Mouse (Mus musculus) gastrocnemius, postnatal 25 days (tissue): Measurements from ENCODE around the gene Lpp. TPM values are rescaled to one million over a fixed set of nuclear protein-coding genes. Genes with fewer than 3 reads are reported as not detected.

Experiments used
- DNase-seq: peaks from one replicate; pipeline ENCODE4 v3.0.0; 2022
- total RNA-seq, 2 experiments: library from RNA; stranded (reverse); gene quantifications; 1 replicate in 1 of 2; 2 replicates in 1 of 2; pipeline ENCODE4 v1.2.3; 2021

Lpp gene
- total RNA-seq, 2 experiments from 2014 or later: 21.7 to 23.8 TPM

DNA sequence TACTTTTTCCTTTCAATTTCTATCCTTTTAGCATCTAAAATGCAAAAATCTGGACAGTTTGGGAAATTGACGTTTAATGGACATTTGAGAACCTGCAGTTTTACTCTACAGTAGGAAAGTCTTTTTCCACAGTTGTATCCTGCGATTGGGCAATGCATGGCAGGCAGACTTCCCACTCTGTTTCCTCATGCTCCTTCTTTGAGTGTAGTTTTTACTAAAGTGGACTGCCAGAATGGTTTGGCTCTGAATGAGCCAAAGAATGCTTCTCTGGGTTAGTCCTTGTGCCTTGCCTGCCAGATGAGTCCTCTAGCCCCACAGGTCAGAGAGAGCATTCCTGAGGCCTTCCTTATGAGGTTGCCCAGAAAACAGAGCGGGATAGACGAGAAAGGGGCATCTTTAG, 166.5 kb downstream of the Lpp start:
- DNase-seq: peak; percentile 54

DNA sequence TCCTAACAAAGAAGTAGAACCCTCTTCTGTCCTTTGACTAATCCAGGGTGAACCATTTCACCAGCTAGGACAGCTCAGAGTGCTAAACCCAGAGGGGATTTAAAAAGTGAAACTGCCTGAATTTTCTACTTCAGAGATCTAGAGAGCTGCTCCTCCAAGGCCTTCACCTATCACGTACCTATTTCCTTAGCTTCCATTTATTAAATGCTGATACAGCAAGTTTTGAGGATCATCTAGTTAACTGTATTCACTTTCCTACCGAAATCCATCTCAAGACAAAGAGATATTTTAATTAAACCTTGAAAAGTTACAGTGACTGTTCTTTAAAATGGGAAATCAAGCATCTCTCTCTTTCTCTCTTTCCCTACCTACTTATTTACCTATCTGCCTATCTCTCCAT, 167.7 kb downstream of the Lpp start:
- DNase-seq: no peak

DNA sequence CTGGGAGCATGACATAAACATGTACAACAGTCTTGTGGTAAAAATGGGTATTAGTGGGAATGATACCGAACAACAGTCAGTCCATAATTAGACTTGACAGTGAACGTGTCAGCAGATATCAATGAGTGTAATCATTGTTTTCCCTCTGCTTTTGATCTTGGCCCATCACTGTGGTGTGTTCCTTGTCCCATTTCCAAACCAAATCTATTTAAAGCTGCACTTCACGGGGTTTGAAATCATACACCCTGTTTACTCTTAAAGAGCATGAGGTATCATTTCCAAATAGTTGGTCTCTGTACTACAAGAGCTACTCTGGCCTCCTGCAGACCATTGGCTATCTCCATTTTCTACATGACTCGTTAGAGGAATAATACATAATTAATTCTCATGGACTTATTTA, 168.3 kb downstream of the Lpp start:
- no peak for DNase-seq

DNA sequence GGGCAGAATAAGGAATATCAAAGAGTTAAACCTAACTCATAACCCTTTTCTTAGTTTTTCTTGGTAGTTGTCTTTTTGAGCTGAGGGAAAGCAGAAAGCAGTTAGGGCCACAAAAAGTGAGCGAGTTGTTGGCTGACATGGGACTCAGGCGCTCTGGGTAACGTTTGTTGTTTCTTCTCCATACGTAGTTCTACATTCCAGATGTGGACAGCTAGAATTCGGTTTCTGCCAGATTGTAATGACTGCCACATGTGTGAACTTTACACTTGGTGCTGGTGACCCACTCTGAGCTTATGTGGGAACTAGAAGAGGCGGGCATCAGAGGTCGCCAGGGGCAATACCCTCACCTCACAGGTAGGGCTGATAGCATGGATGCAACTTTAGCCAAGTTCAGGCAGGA, 172.0 kb downstream of the Lpp start:
- no peak for DNase-seq

DNA sequence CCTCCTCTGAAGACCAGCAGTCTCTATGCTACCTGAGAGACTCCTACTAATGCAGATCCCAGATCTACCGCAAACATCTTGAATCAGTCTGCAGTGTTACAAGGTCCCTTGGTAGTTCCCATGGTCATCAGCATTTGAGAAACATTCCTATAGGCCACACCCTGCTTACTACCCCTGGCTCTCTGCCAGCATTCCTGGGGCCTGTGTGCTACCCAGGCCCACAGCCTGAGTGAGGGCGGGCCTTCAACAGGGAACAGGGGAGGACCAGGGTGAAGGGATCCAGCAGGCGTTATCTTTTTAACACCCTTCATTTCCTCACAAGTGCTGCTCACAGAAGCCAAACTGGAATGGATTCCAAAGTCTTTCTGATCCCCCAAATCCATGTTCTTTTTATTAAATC, 173.0 kb downstream of the Lpp start:
- DNase-seq: no peak

DNA sequence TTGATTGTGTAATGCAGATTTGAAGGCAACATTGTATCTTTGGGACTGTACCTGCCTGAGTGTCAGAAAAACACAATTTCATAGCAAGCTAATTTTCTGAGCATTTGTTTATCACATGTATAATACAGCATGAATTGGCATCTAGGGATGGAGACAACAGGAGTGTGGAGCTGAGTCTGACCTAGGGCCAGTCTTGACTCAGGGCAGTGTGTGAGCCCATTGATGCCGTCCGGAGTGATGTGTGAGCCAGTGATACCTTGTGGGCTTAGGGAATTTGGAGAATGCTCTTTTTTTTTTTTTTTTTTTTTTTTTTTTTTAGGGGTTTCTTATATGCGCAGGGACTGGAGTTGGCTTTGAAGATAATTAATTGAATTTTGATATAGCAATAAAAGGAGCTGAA, 174.3 kb downstream of the Lpp start:
- no peak for DNase-seq

DNA sequence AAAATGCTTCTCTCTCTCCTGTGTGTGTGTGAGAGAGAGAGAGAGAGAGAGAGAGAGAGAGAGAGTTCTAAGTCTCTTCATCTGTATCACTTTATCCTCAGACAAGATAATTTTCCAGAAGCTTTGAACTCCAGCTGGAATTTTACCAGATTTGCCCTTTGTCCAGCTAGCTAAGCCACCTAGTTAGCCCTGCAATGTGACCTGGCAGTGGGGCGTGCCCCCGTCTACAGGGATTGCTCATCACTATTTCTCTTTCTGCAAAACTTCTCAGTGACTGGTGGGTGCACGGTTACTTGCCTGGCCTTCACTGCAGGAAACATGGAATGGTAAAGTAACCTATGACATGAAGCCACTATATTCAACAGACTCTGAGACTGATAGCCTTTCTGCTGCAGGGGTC, 174.8 kb downstream of the Lpp start:
- DNase-seq: no peak

DNA sequence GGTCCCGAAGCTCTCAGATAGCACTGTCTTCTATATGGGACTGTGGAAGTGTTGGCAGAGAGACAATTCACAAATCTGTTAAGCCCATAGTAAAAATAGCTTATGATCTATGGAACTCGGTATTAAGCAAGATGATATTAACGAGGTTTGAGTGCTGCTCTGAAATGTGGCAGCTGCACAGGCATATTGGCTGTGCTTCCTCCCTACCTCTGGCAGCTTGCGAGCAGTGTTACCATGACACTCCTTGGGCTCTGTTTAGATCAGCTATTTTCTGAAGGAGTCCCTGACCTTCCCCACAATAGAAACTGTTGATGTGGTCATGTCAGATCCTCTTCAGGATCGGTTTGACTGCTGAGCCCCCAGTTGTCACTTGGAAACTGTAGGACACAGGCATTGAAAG, 176.4 kb downstream of the Lpp start:
- DNase-seq: peak; percentile 66

DNA sequence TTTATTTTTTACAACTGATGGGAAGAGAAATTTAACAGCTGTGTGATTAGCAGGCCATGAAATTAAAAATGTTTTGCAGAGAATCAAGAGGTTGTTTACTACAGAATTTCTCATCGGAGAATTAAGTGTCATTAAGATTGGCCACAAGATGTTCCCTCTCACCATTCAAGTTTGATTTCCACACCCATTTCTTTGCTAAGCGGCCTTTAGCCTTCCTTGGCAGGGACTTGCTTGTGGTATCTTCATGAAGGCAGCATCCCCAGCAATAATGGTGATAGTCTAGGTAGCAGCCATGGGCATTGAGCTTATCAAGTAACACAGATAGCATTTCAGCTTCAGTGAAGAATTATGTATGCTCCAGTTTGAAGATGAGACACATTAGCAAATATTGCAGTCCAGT, 183.7 kb downstream of the Lpp start:
- no peak for DNase-seq

DNA sequence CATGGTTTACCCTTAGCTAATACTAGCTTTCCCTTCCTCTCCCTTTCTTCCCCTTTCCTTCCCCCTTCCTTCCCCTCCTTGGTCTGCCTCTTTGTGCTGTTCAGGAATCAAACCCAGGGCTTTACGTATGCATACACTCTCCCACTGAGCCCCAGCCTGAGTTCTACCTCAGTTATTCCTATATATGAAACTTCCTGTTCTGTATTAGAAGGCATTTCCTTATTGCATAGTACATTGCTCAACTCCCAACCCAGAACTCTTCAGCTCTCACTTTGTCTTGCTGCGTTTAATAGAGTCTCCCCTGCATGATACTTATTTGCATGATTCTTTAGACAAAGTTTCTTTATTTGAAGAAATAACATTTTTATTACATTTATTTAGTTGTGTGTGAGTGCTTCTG, 184.5 kb downstream of the Lpp start:
- no peak for DNase-seq

DNA sequence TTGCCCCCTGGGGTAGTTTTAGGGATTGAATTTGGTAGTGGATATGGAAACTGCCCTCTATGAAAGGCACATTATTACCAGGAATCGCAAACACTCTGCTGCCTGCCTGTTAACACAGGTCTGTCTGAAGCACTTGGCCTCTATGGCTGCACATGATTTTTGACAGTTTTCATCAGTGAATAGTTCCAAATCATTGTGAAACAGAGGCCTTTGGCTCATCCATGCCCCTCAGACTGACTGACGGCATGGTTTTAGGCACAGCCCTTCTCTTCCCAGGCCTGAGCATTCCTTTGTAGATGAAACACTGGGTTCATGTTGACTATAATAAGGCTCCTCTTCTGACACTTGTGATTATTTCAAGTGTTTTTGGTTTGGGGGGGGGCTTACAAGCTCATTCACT, 189.5 kb downstream of the Lpp start:
- DNase-seq: no peak

DNA sequence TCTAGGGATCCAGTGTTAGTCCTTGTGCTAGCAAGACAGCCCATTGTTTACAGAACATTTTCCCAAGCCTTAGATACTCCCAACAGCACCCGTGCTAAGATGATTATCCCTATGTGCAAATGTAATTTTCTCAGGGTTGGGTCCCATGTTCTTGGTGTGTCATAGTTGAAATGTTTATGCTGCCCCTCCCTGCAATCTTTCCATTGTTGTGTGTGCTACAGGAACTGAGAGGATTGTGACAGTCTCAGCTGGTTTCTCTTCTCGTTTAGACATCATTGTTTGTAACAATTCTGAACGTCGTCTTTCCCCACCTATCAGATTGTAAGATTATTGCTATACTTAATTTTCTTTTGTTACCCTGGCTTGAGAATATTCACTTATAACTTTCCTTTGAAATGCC, 200.2 kb downstream of the Lpp start:
- DNase-seq: no peak

DNA sequence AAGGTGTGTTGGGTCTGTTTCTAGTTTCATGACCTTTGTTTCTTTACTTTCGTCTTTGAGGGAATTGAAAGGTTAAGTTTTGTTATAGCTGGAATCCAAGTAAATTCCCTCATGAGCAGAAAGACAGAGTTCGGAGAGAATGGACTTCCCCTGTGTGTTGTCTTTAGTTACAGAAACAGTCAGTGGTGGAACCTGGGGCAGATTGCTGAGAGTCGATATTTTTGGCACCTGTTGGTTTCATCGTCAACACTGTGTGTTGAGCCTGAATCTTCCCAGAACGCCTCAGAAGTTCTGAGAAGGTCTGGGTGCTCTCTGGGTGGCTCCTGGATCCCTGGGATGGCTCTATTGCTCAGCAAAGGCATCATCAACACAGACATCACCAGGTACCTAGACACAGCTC, 201.2 kb downstream of the Lpp start:
- DNase-seq: no peak

DNA sequence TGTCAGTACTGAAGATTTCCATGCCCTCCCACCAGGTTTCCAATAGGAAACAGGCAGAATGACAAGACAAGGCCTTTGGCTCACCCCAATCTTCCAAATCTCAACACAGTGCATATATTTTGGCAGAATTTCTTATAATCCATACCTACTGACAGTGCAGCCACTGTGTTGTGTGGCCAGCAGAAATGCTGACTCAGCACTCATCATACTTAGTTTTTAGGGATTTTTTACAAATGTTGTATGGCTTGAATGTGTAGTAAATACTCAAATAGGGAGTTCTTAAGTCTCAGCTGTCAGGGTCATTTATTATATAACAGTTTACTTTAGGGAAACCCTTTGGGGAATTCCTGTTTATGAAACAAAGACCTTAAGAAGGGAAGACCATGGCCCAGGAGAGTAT, 202.2 kb downstream of the Lpp start:
- DNase-seq: no peak

DNA sequence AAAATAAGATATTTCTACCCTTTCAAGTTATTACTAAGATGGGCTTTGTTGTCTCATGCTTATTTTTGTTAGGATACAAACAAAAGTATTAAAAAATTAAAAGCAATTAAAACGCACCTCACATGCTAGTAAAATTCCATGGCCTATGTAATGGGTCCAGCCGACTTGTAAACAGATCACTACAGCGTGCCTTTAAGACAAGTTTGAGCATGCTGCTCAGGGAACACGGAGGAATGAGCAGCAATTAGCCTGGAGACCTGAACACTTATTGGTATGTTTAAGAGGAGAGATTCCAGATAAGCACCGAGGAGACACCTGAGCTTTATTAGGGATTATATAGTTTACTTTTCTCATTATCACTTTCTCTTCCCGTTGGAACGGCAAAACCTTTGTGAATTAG, 205.3 kb downstream of the Lpp start:
- DNase-seq: no peak

DNA sequence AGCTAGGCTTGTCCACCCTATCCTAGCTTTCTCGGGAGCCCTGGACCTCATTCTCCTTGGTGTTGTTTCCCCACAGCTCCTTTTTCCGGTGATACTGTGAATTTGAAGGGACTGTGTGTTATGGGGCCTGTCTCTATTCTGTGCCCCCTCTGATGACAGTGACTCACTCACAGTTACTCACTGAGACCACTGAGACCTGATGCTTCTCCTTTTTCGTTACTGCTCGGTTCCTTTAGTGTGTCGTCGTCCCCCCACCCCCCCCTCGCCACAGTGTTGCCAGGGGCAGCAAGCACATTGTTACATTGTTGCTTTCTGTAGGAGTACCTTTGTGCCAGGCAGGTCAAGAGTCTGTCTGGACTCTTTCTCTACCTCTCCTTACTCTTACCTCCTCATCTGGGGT, 206.5 kb downstream of the Lpp start:
- DNase-seq: no peak

DNA sequence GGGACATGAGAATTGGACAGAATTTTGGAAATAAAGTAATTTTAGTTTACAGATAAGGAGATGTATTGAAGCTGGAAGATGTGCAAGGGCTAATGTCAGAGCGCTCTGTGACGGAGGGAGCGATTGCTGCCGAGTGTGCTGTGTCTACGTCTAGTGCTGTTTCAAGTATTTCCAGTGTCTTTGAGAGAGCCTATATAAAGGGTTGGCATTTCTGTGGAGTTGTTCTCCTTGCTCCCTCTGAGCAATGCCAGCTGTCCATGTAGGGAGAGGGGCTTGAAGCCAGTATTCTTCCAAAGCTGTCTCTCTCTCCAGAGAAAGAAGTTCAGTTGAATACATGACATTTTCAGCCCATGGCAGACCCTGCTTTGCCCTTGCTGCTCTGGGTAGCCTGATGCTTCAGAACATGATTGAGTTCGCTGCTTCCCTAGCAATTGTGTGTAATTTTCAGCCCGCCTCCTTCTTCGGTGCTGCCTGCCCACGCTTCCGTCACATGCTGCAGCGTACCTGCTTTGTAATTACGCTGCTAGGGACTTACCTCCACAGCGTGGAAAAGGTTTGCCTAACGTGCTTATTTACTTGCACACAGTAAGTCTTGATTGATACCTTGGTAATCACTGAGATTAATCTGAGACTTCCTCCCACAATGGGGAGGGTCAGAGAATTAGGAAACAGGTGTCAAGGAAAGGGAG, 207.1 kb downstream of the Lpp start:
- DNase-seq: no peak

DNA sequence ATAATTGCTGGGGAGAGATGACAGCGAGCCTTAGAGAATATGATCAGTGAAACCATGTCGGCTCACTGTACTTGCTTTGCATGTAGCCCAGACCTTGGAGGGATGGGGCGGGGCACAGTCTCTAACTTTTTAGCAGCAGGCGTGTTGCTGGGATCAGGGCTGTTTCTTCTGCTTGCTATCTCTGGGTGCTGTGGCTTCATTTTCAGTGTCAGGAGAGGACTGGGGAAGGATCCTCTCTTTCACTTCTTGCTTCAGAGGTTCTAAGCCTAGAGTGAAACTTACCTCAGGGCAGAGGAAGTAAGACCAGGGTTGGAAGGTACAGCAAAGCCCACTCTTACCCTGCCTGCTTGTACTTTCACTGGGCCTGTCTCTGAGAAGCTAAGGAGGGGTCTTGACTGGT, 210.0 kb downstream of the Lpp start:
- no peak for DNase-seq

DNA sequence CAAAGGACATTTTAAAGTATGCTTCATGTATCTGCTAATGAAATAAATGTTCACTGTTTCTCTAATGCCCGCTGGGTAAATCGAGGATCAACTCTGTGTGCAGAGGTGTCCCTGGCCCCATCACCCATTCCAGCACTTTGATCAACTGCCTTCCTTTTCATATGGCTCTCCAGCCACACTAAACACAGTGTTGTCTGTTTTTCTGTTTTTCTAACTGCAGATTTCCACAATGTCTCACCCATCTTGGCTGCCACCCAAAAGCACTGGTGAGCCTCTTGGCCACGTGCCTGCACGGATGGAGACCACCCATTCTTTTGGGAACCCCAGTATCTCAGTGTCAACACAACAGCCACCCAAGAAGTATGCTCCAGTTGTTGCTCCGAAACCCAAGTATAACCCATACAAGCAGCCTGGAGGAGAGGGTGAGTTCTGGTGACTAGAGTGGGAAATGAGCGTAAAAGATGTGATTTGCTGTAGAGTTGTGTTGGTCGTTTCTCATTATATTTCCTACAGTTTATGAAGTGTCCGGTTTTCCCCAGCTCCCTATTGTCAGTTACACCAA, 214.7 kb downstream of the Lpp start:
- no peak for DNase-seq

DNA sequence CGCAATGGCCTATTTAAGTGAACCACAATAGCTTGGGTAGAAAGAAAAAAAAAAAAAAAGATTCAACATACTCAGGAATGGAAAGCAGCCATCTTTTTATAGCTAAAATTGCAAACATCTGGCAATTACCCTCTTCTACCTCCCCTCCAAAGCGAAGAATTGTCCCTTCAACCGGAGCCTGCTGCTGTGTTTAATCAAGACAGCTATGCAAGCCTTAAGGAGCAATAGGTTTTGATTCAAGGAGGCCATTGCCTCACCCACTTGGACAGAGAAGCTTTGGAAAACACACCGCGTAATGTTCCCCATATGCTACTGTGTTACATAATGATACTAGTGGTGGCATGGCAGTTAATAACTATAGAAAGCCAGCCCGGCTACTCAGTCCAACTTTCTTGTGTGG, 226.2 kb downstream of the Lpp start:
- no peak for DNase-seq

DNA sequence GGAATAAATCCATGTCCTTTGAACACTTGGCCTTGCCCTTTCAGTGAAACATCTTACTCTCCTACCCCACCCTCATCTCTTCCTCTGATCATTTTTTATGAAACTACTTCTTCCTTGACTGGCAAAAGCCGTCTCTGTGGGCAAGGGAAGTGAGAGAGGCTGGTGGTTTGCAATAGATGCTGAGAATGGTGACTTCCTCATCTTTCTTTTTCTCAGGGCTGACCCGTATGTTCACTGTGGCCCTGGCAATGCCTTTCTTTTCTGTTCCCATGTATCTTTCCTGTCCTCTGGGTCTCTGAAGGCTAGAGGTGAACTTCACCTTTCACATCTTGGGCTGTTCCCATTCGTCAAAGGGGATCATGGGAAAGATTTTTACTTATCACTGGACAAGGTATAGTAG, 226.7 kb downstream of the Lpp start:
- DNase-seq: no peak

DNA sequence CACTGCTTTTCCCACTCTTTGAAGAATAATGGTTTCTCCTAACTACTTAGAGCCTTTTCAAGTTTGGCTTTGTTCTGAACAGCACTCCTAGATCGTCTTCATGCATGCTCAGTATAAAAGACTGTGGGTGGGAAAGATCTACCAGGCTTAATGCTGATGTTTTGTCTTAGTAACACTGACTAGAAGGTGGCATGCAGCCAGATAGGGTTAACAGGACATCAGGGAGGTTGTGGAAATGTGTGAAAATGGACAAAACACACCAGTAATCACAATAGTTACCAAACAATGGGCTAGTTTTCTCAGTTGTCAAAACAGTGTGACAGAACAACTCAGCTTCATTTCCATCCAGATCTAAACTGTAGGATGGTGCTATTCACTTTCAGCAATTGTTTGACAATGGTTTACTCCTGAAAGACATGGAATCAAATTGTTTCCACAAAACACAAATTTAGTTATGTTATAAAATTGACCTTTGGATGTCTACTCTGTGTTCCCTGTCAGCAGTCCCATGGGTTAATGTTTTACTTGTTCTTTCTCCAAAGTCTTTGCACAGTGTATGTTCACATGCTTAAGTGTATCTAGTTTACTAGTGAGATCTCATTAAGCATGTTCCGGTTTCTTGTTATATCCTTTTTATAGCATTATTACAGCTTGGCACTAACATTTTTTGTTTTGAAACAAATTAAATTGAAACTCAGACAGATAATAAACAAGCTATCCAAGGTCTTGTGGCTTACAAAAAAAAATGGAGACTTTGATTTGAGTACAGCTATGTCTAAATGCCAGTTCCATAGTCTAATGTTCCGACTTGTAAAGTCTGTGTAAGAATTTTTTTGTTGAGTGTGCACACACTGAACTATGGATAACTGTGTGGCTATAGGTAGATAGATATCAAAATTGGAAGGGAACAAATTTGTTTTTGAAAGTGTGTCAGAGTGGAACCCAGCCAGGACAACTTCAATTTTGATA, 229.2 kb downstream of the Lpp start:
- no peak for DNase-seq

DNA sequence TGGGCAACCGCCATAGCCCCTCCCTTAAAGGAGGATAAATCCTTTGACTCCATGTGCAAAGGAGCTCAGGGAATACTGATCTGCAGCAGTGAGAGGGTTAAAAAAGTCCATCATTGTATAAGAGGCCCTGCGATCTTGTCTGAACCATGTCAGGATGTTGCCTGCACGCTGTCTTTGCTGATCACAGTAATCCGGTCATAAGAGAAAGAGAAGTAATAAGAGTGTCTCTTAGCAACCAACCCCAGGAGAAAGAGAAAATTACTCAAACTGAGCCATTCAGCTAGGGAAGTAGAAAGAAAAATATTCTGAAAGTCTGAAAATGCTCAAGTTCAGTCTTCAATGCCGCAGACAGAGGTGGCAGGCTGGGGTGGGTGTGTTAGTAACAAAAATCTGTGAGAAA, 231.0 kb downstream of the Lpp start:
- no peak for DNase-seq

DNA sequence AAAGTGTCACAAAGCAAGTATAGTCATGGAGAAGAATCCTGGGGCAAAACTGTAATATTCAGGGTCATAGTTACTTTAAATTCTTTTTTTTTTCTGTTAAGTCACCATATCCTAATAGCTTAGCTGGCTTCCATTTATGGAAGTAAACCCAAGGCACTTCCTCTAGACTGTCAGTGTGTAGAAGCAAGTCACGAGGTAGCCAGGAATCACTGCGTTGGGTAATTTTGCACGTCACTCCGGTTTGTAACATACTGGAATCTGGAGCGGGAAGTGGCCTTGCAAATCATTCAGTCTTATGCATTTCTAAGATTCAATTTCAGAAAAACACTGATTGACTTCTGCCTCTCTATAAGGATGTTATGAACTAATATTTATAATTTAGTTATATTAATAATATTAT, 232.3 kb downstream of the Lpp start:
- peak; percentile 9 for DNase-seq
